Comparison of ENCODE assay signal across 10 mouse cellular contexts in the genomic region with DNA sequence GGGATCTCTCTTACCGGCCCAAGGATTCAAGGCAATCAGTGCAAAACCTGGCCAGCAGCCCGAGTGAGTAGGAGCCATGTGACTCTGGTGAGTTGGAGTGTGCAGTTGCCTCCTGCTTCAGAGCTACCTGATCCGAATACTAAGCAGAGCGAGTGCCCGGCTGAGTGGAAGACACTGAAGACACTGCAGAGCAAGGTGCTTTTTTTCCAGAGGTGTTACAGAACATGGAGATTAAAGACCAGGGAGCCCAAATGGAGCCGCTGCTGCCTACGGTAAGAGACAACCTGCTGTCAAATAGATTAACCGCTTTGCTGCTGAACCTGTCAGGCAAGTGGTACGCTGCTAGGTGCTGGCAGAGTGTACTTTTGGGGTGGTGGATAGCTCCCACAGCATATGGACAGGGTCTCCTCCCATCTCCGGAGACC. TPM values are rescaled to one million over a fixed set of nuclear protein-coding genes. Genes with fewer than 3 reads are reported as not detected.
DNase-seq lines count a peak whose midpoint lies in the region; ATAC-seq and TF ChIP-seq lines count a peak whose summit lies in the region.
"Had no signal": no experiment of that assay in that cellular context is flagged by ENCODE, and none has a peak within 500 bp of the region (broad histone marks: within the 10 kb centered on the region; RNA-seq: fewer than 3 reads in every experiment).

Slc4a10 (plus strand) TSS at position 42 of the 425 bp plus-strand sequence.

- H3K27ac ChIP-seq in heart, postnatal 0 days (ENCODE audit: low read depth) = no peak within 1 kb of the TSS
- H3K27ac ChIP-seq in embryonic facial prominence, embryonic 11.5 days (replicated peaks; ENCODE audit: low read depth, low read length) = no peak within 1 kb of the TSS
- no peak within 1 kb of the TSS for H3K27ac ChIP-seq in intestine, embryonic 14.5 days (ENCODE audit: low read depth)
- no peak within 1 kb of the TSS for H3K27ac ChIP-seq in limb, embryonic 12.5 days

- H3K4me3 ChIP-seq in heart, postnatal 0 days (ENCODE audit: low read depth, low read length) = peak within 1 kb of the TSS; percentile 57
- H3K4me3 ChIP-seq in embryonic facial prominence, embryonic 11.5 days (ENCODE audit: low read depth, low read length) = peak within 1 kb of the TSS; percentile 45
- H3K4me3 ChIP-seq in intestine, embryonic 14.5 days (ENCODE audit: low read depth, low read length) = peak within 1 kb of the TSS; percentile 45
- H3K4me3 ChIP-seq in limb, embryonic 12.5 days (replicated peaks) = peak within 1 kb of the TSS; percentile 51

- no peak for ATAC-seq in heart, postnatal 0 days (ENCODE audit: insufficient read depth, low read depth)
- no peak for ATAC-seq in embryonic facial prominence, embryonic 11.5 days (replicated peaks; ENCODE audit: insufficient number of reproducible peaks, low FRiP score, low TSS enrichment, low read depth)
- ATAC-seq in intestine, embryonic 14.5 days (replicated peaks; ENCODE audit: low FRiP score, low TSS enrichment, low read depth) = no peak
- ATAC-seq in limb, embryonic 12.5 days (ENCODE audit: insufficient number of reproducible peaks, insufficient read depth, low FRiP score, low TSS enrichment, low read depth) = no peak

- no peak for DNase-seq in heart, postnatal 0 days (ENCODE audit: low spot score)
- DNase-seq in heart, postnatal 25 days (ENCODE audit: low spot score) = no peak
- DNase-seq in embryonic facial prominence, embryonic 11.5 days (ENCODE audit: low spot score) = no peak
- DNase-seq in intestine, embryonic 14.5 days (ENCODE audit: low spot score) = no peak
- DNase-seq in retina, postnatal 1 day = peak; percentile 40
- no peak for DNase-seq in spleen, postnatal 14 days (ENCODE audit: low spot score in 2 of 2)
- no peak for DNase-seq in urinary bladder, adult 18-20 months (ENCODE audit: low spot score in 2 of 2)

- peak within 1 kb of the TSS; percentile 55 for H3K9ac ChIP-seq in heart, postnatal 0 days (replicated peaks; ENCODE audit: low read depth, low read length)
- peak within 1 kb of the TSS; percentile 57 for H3K9ac ChIP-seq in embryonic facial prominence, embryonic 11.5 days (replicated peaks; ENCODE audit: low read length)
- peak within 1 kb of the TSS; percentile 38; the same call in 1 of the 2 replicates for H3K9ac ChIP-seq in intestine, embryonic 14.5 days (ENCODE audit: low read length)
- peak within 1 kb of the TSS; percentile 38 for H3K9ac ChIP-seq in limb, embryonic 12.5 days (replicated peaks)

- intact Hi-C loops in heart, postnatal 25 days (cut with DNase I) = no loop called here

- no peaks in the 10 kb centered on the region for H3K4me1 ChIP-seq in heart, postnatal 0 days (ENCODE audit: control insufficient read depth, insufficient read depth)
- no peaks in the 10 kb centered on the region for H3K4me1 ChIP-seq in embryonic facial prominence, embryonic 11.5 days (ENCODE audit: control insufficient read depth, insufficient read depth, low read length)
- 0 out of 2 replicates have a peak, but pooled peaks cover 2% of the 10 kb centered on the region for H3K4me1 ChIP-seq in intestine, embryonic 14.5 days (replicated peaks; ENCODE audit: control insufficient read depth, insufficient read depth, low read length)
- 0 out of 2 replicates have a peak, but pooled peaks cover 3% of the 10 kb centered on the region for H3K4me1 ChIP-seq in limb, embryonic 12.5 days (replicated peaks)

- no peak for TF ChIP-seq CTCF in heart, postnatal 0 days (IDR thresholded peaks at IDR 0.05; ENCODE audit: low read depth)

- H3K36me3 ChIP-seq in heart, postnatal 0 days (replicated peaks; ENCODE audit: control insufficient read depth, insufficient read depth, low read length) = no peaks in the 10 kb centered on the region
- H3K36me3 ChIP-seq in embryonic facial prominence, embryonic 11.5 days (replicated peaks; ENCODE audit: control insufficient read depth, insufficient read depth, low read depth, low read length) = no peaks in the 10 kb centered on the region
- no peaks in the 10 kb centered on the region for H3K36me3 ChIP-seq in intestine, embryonic 14.5 days (ENCODE audit: control insufficient read depth, insufficient read depth, low read length)
- H3K36me3 ChIP-seq in limb, embryonic 12.5 days = no peaks in the 10 kb centered on the region
- H3K36me3 ChIP-seq: G1E had no signal

- no peaks in the 10 kb centered on the region for H3K9me3 ChIP-seq in heart, postnatal 0 days (replicated peaks; ENCODE audit: control insufficient read depth, low read length)
- no peaks in the 10 kb centered on the region for H3K9me3 ChIP-seq in embryonic facial prominence, embryonic 11.5 days (replicated peaks; ENCODE audit: control insufficient read depth, low read length)
- H3K9me3 ChIP-seq in intestine, embryonic 14.5 days (ENCODE audit: control insufficient read depth, low read length) = no peaks in the 10 kb centered on the region
- no peaks in the 10 kb centered on the region for H3K9me3 ChIP-seq in limb, embryonic 12.5 days
- H3K9me3 ChIP-seq: G1E had no signal

- no peak for TF ChIP-seq EP300 in heart, postnatal 0 days (IDR thresholded peaks at IDR 0.05; ENCODE audit: low read depth)

- 16% methylated on average over 10 of the region's 10 CpGs for WGBS in heart, postnatal 0 days
- WGBS in embryonic facial prominence, embryonic 11.5 days = 12% methylated on average over 10 of the region's 10 CpGs
- 15% methylated on average over 10 of the region's 10 CpGs for WGBS in intestine, embryonic 14.5 days
- WGBS in limb, embryonic 12.5 days = 16% methylated on average over 10 of the region's 10 CpGs

- peak within 1 kb of the TSS; percentile 77 for H3K4me2 ChIP-seq in heart, postnatal 0 days (ENCODE audit: low read depth, low read length)
- peak within 1 kb of the TSS; percentile 53 for H3K4me2 ChIP-seq in embryonic facial prominence, embryonic 11.5 days (ENCODE audit: low read depth, low read length)
- H3K4me2 ChIP-seq in intestine, embryonic 14.5 days (ENCODE audit: low read length) = peak within 1 kb of the TSS; percentile 61
- peak within 1 kb of the TSS; percentile 71 for H3K4me2 ChIP-seq in limb, embryonic 12.5 days

- no peaks in the 10 kb centered on the region for H3K27me3 ChIP-seq in heart, postnatal 0 days (ENCODE audit: control insufficient read depth, insufficient read depth, low read length)
- no peaks in the 10 kb centered on the region for H3K27me3 ChIP-seq in embryonic facial prominence, embryonic 11.5 days (ENCODE audit: control insufficient read depth, insufficient read depth, low read length)
- no peaks in the 10 kb centered on the region for H3K27me3 ChIP-seq in intestine, embryonic 14.5 days (replicated peaks; ENCODE audit: control insufficient read depth, insufficient read depth, low read length)
- H3K27me3 ChIP-seq in limb, embryonic 12.5 days = peaks cover 18% of the 10 kb centered on the region

RNA-seq across cellular contexts. Expression of gene Slc4a10, which starts in this region (rescaled TPM):
- 0.15 TPM in 1 of 2 replicates, not detected in the other for total RNA-seq in heart, postnatal 0 days (2014; rRNA removed; ENCODE audit: low replicate concordance)
- not detected in 2 replicates for polyA plus RNA-seq in heart, postnatal 0 days (2015; fragmentation: Nextera tagmentation; extraction: Ambion mirVana)
- total RNA-seq in heart, postnatal 25 days (2021) = not detected
- polyA plus RNA-seq in embryonic facial prominence, embryonic 11.5 days (2014; fragmentation: Nextera tagmentation; extraction: Ambion mirVana) = 0.10 and 0.18 TPM in 2 replicates
- polyA plus RNA-seq in intestine, embryonic 14.5 days (2014; fragmentation: Nextera tagmentation; extraction: Ambion mirVana) = 1.7 and 2.4 TPM in 2 replicates
- polyA plus RNA-seq in limb, embryonic 12.5 days (2016; fragmentation: Nextera tagmentation; extraction: Ambion mirVana) = not detected in 2 replicates
- total RNA-seq: hematopoietic stem cell, adult 5-6 weeks had no signal
- polyA plus RNA-seq: G1E had no signal
